Mouse (Mus musculus) kidney, postnatal 14 days (tissue): ENCODE data around the gene Wdr41.

ENCODE experiments used
- DNase-seq: peaks from one replicate; pipeline ENCODE4 v3.0.0; 2022; ENCODE audit warnings: mixed read lengths

The Wdr41 gene

GRCm38 (mm10) chr13:94976219-94977186 is at the start of gene Wdr41:
Gene Wdr41 (plus strand): TSS chr13:94976344.
- DNase-seq = peak; percentile 96

- no peak for DNase-seq
Measured at GRCm38 (mm10) chr13:94928086-94928485, 48.1 kb upstream of the Wdr41 start.

GRCm38 (mm10) chr13:94938418-94938817 is 37.7 kb upstream of the Wdr41 start:
- DNase-seq = no peak

- no peak for DNase-seq
Measured at GRCm38 (mm10) chr13:94940104-94940503, 36.0 kb upstream of the Wdr41 start.

GRCm38 (mm10) chr13:94941230-94941629 is 34.9 kb upstream of the Wdr41 start:
- DNase-seq = peak; percentile 71

- no peak for DNase-seq
Measured at GRCm38 (mm10) chr13:94955941-94956340, 20.2 kb upstream of the Wdr41 start.

- no peak for DNase-seq
Measured at GRCm38 (mm10) chr13:94957965-94958364, 18.2 kb upstream of the Wdr41 start.

GRCm38 (mm10) chr13:94969992-94970553 is 6.1 kb upstream of the Wdr41 start:
- peak; percentile 6 for DNase-seq

GRCm38 (mm10) chr13:94975828-94976218 is 321 bp upstream of the Wdr41 start:
- no peak for DNase-seq

- DNase-seq = peak; percentile 10
Measured at GRCm38 (mm10) chr13:94979081-94979480, 2.9 kb downstream of the Wdr41 start.

- peak; percentile 41 for DNase-seq
Measured at GRCm38 (mm10) chr13:94990516-94990915, 14.4 kb downstream of the Wdr41 start.

- no peak for DNase-seq
Measured at GRCm38 (mm10) chr13:95007281-95007680, 31.1 kb downstream of the Wdr41 start.

GRCm38 (mm10) chr13:95009261-95009660 is 33.1 kb downstream of the Wdr41 start:
- DNase-seq = no peak

- DNase-seq = no peak
Measured at GRCm38 (mm10) chr13:95011546-95012257, 35.6 kb downstream of the Wdr41 start.

GRCm38 (mm10) chr13:95017278-95017677 is 41.1 kb downstream of the Wdr41 start:
- DNase-seq = no peak

- peak; percentile 77 for DNase-seq
Measured at GRCm38 (mm10) chr13:95017916-95018315, 41.8 kb downstream of the Wdr41 start.

GRCm38 (mm10) chr13:95019345-95019744 is 43.2 kb downstream of the Wdr41 start:
- no peak for DNase-seq

GRCm38 (mm10) chr13:95020216-95020615 is 44.1 kb downstream of the Wdr41 start:
- no peak for DNase-seq

- DNase-seq = no peak
Measured at GRCm38 (mm10) chr13:95030828-95031227, 54.7 kb downstream of the Wdr41 start.

GRCm38 (mm10) chr13:95032127-95032831 is 56.1 kb downstream of the Wdr41 start:
- DNase-seq = no peak

GRCm38 (mm10) chr13:95032973-95033372 is 56.8 kb downstream of the Wdr41 start:
- DNase-seq = no peak

GRCm38 (mm10) chr13:95034094-95034493 is 58.0 kb downstream of the Wdr41 start:
- DNase-seq = no peak

- DNase-seq = no peak
Measured at GRCm38 (mm10) chr13:95034715-95035114, 58.6 kb downstream of the Wdr41 start.
